Mouse (Mus musculus): Measurements from ENCODE around the gene Tshb.

Tshb gene

DNA sequence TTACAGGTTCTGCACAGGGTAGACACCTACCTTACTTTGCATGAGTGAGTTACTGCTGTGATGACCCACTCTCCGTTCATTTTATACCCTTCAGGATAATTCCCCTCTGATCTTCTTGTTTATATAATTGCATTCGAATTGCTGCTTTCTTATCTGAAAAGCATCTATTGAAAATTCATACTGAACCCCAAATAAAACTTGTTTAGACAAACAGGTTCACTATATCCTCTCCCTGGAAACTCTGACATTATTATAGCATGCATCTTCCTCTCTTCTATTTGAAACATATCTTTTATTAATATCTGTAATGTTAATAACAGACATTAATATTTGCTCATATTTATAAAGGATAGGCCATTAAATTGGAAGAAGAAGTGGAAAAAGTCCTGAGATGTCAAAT lies at the start of gene Tshb:
Gene Tshb (minus strand): TSS at position 101 of the 400 bp plus-strand sequence.
- DNase-seq: no peak

DNA sequence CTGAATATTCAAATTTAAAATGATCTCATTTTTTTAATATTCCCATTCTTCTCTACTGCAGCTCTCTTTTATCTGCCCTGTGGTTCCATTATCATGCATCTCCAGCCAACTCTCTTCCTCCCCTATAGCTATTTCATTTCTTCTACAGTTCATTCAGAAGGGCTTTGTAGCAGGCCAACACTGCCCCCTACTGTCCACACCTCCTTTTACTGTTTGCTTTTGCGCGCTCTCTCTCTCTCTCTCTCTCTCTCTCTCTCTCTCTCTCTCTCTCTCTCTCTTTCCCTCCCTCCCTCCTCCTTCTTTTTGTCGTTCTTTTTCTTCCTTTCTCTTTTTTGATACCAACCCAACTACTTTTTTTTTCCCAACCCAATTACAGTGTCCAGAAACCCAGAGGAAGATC lies 21.4 kb upstream of the Tshb start:
- DNase-seq: peak; percentile 80

DNA sequence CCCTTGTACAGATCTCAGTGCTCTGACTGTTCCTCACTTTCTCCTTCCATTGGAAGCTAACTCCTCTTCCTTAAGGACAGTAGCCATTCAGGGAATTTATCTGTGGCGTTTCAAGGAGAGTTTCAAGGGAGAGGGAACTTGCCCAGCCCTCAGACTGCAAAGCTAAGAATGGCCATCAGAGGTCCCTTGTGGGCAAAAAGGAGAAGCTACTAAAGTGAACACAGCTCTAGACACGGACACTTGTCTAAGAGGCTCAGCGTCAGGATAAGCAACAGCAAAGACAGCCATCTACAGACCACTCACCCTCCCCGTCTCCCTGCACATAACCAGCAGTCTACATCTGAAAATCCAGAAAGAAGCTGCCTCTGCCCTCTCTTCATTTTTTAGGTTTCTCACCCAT lies 4.9 kb upstream of the Tshb start:
- DNase-seq: no peak

DNA sequence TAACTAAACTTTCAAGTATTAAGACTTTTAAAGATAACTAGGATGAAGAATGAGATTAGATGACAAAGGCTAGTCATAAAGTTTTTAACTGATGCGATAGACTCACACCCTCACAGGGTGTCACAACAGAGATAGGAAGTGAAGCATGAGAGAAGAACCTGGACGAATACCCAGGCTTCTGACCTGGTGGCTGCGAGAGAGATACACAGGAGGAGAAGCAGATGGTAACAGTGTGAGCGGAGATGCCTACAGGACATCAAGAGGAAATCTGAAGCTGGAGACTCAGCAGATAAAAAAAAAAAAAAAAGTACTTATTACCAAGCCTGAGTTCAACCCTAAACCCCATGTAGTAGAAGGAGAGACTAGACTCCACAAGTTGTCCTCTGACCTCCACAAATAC lies 9.5 kb downstream of the Tshb start:
- no peak for DNase-seq

DNA sequence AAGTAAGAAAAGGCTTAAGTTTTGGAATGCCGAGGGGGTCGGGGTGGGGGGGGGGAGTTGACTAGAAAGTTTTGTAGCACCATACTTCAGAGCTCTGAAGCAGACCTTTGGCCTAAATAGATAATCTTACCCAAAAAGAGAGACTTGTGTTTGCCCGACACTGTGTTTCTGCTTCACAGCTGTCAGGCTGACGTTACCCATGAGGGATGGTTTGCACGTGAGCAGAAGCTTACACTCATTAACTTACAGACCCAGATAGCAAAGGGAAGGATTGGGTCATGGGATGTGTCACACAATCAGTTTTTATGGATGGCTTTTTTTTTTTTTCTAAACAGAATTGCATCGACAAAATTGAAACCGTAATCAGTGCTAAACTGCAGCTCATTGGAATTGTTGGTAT lies 17.7 kb downstream of the Tshb start:
- no peak for DNase-seq

DNA sequence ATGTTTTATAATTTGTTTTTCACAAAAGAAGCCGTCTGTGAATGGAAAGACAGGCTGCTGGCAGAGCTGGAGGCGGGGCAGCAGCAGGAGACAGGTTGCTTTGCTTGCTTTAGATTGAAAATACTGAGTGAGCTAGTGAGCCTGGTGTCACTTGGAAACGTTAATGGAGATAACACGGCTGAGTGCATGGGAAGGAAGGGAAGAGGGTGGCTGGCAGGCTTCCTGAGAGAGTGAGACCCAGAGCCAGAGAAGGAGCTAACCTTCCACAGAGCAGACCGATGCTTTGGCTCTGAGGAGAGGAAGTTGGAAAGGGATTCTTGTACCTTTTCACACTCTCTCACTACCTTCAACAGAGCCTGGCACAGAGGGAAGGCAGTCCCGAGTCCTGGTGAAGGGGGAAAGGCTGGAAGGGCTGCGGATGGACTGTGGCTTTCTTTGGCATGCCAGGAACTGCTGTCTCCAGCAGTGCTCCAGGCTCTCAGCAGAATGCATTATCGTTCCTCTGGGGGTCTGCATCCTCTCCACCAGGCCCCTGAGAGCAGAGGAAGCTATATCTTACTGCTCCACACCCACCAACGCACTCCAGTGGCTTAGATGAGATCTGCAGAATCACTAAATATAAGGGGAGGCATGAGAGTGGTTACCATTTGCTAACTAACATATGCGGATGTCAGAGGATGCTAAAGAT lies 18.7 kb downstream of the Tshb start:
- DNase-seq: no peak

DNA sequence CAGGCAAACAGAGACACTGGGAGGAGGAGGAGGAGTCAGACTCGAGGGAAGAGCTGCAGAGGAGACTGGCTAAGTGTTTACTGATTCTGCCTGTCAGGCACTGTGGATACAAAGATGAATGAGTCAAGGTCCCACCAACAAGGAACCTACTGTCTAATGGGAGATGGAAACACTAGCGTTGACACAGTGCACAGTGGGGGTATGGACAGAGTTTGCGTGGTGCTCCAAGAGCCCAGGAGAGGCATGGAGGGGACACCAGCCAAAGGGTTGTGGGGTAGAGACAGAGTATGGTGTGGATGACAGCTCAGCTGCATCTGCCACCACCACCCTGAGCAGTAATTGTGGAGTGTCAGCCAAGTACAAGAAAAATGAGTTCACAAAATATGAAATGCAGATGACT lies 20.1 kb downstream of the Tshb start:
- DNase-seq: no peak

DNA sequence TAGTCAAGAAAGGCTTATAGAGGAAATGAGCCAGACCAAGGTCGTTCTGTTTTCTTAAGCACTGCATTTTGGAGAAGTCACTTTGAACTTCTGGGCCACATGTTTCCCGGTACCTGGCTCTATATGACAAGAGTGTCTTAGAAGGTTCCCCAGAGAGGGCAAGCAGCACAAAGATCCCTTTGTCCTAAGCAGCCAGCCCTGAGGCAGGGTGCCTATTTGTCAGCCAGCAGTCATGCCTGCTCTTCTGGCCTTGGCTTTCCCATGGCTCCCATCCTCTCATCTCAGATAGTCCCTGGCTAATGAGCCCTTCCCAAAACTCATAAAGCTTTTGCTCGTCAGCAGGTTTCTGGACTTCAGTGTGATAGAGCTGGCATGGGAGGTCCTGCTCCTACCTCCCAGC lies 22.3 kb downstream of the Tshb start:
- DNase-seq: no peak

DNA sequence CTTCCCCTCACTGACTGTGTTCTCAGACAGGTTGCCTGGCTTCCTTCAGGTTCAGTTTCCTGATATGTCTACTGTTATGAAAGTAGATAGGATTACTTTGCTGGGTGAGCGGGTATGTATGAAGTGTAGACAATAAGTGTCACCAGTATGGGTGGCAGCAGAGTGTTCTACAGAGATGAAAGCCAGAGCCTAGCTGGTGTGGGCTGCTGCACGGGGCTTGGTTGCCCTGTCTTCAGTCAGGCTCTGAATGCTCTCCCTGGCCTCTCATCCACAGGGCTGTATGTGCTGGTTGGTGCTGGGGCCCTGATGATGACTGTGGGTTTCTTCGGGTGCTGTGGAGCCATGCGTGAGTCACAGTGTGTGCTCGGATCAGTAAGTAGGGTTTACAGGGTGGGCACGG lies 25.5 kb downstream of the Tshb start:
- no peak for DNase-seq

DNA sequence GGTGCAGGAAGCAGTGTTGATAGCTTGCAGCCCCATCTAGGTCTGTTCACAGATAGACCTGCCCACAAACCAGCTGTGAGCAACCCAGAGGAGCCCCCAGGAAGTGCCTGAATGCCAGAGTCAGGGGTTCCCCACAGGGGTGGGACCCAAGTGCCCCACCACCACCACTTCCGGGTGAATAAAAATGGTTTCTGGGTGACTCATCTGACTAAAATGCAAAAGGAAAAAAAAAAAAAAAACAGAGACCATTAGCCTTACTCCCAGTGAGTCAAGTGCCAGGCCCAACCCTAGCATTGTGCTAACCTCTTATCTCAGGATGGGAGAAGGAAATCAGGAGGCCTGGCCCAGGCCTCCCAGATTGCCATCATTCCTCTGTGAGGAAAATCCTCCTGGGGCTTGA lies 26.7 kb downstream of the Tshb start:
- DNase-seq: no peak

DNA sequence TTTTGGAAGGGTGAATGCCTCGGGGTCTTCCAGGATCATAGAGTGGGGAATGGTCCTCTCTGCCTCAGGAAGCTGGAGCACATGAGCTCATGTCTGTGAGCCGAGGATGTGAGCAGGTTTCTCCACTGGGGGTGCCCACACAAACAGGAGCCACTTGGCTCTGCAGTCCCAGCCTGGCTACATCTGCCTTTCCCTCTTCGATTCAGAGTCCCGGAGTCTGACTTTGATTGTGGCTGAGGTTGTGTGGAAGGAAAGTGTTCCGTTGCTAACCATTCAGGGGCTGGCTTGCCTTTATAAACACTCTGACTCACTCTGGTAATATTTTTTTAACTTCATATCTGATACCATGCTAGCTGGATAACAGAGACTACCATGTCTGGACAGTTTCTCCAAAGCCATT lies 30.1 kb downstream of the Tshb start:
- DNase-seq: no peak

DNA sequence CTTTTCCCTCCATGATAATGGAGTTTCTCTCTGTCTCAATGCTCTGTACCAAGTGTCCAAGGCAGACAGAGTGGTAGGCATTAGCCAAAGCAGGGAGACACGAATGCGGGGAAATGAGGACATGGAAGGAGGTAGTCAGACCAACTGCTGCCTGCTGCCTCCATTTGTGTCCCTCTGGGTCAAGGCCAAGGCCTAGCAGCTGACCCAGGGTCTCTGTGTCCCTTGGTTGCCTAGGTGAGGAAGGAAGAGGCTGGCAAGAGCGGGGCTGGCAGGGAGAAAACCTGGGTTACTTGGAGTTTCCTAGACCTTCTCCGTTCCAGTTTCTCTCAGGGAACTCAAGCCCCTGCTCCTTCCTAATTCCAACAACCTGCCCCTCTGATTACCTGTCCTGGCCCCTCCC lies 30.5 kb downstream of the Tshb start:
- DNase-seq: no peak

DNA sequence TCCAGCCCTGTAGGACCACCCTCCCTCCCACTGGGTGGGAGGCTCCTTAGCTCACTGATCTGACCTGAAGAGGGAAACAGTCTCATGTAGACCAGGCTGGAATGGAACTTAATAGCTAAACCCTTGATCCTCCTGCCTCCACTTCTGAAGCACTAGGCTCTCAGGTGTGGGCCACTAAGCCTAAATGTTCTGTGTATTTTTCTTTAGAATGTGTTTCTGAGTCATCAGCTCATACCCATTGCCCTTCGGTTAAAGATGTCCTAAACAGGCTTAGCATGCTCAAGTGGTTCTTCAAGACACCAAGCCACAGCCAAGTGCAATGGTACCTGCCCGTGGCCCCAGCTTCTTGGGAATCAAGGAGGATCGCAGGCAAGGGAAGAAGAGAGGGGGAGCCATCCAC lies 31.0 kb downstream of the Tshb start:
- DNase-seq: no peak

DNA sequence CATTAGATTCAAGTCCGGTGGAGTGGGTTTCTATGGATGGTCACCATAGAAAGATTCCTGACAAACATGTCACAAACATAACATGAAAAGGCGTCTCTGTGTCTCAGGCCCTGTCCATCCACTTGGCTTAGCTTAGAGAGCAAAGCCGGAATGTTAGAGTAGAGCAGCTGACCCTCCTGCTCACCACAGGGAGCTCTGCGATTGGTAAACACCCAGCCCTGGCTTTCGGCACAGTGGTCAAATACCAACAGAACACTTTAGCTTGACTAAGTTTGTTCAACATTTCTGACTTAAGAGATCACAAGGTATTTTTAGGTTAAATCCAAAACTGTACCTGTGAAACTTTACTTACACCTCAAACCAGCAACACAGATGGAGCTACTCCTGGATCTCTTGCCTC lies 31.4 kb downstream of the Tshb start:
- no peak for DNase-seq

DNA sequence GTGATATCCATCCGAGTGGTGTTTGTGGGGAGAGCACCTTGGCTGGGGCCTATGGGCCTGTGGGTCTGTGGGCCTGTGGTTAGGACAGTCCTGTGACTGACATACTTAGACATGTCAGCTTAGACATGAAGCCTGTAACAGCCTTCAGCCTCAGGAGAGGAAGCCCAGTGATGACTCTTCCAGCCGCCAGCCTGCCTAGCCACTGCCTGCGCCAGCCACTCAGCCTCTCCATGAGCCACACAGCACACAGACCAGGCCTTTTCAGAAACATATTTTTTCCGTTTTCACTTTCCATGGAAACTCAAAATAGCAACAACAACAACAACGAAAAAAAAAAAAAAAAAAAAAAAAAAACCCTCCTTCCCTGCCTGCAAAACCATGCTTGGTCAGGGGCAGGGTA lies 33.8 kb downstream of the Tshb start:
- no peak for DNase-seq

DNA sequence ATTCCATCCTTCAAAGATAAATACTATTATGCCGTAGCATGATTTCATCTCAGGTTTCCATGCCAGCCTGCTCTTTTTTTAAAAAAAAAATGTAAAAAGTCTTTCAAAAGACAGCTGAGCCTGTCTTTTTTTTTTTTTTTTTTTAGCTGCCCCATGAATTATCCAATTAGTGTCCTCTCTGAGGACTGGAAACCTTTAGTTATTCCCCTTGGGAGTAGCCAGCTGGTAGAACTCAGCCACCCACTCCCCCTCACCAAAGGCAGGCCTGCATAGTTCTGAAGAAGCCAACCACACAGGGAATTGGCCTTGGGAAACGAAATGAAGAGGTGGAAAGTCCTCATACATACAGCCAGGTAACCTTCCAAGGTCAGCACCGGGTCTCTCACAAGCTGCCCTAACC lies 34.5 kb downstream of the Tshb start:
- no peak for DNase-seq

DNA sequence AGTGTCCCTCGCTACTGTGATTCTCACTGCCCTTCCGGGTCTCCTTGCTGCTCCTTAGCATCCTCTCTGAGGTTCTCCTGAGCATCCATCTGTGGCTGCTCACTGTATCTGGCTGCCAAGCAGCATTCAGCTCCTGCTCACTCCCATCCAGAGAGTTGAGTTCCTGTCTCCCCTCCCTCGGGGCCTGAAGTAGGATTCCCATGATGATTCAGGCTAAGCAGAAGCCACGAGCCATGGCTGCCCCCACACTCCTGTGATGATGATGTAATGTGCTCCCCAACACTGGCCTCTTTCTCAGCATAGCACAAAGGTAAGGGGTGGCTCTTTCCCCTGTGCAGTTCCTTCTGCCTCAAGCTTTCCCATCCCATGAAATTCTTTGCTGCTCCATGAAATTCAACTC lies 36.3 kb downstream of the Tshb start:
- no peak for DNase-seq

DNA sequence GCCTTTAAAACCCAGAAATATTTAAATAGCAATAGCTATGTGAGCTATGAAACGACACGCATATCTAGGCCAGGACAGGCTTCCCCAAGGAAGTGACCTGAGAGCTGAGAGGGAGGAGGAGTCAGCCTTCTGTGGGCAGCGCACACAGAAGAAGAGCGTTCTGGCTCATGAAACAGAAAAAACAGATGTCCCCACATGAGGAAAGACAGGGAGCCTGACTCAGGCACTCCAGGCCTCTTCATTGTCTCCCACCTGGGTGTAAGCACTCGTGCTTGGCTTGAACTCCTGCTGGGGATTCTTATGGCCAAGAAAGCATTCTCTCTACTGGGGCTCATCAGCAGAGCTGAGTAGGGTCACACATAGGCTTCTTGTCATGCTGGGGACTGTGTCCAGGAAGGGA lies 37.9 kb downstream of the Tshb start:
- no peak for DNase-seq

DNA sequence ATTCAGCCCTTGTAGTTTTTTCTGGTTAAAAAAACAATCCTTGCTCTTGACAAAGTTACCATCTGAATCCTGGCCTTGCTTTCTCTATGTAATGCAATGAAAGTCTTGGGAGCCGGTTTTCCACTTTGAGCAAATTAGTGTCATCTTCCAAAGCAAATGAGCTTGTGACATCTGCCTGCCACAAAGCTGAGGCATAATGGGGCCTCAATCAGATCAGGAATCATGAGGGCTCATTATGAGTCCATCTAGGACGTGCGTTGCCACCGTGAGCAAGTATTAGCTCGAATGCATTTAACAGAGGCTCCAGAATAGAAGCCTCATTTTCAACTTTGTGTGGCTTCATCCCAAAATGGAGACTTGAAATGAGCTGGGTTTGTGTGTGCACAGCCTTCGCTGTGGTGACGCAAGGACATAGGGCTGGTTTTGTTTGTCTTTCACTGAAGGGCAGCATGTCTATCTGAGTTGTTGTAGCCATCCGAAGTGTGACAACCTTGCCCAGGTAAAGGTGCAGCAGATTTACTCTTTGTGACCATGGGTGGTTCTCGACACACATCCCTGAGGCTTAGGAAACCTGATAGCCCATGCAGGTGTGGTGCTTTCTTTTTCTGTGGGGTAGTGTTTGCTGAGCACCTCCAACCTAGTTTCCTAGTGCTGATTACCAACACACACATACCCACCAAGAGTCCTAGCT lies 38.6 kb downstream of the Tshb start:
- DNase-seq: no peak

DNA sequence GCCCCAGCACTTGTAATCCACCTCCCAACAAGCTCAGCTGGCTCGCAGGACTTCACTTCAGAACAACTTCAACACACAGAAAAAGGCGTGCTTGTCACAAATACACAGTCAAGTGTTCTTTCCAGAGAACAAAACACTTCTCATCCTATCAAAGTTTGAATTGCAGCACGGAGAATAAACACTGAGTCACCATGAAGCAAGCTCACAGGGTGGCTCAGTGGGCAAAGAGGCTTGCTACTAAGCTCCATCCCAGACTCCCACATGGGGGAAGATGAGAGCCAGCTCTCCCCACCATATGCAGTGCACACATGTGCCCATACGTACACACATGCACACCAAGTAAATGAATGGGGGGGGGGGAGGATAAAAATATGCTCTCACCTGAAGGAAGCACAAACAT lies 39.3 kb downstream of the Tshb start:
- no peak for DNase-seq

DNA sequence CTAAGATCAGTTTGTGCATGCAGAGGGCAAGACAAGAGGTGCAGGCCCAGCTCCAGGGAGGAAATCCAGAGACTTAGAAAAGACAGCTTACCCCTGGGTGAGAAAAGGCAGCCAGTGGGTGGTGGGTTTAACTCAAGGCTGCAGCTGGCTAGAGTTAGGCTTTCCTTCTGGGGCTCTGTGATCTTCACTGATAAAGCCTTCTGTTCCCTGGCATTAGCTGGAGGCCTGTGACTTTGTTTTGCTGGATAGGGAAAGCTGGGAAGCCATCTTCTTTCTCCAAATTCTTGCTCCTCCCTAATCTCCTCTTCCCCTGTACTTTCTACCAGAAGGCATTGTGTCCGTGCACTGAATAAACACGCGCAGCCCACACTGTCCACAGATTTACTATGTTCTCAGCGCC lies 39.8 kb downstream of the Tshb start:
- DNase-seq: no peak

DNA sequence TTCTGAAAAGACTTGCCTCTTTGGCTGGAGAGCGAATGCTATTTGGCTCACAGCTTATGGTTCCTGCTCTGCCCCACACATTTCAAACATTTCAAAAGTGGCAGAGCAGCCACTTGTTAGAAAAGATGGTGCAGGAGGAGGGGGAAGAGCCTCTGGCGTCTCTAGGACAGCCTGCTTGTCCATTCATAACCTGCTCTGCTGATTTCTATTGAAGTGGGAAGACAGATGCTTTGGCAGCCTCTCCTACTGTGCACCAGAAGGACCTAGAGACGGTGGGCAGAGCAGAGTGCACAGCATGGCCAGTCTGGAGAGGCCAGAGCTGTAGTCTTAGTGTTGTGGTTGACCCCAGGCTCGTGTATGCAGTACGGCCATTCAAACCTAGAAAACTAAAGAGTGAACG lies 43.6 kb downstream of the Tshb start:
- DNase-seq: no peak

DNA sequence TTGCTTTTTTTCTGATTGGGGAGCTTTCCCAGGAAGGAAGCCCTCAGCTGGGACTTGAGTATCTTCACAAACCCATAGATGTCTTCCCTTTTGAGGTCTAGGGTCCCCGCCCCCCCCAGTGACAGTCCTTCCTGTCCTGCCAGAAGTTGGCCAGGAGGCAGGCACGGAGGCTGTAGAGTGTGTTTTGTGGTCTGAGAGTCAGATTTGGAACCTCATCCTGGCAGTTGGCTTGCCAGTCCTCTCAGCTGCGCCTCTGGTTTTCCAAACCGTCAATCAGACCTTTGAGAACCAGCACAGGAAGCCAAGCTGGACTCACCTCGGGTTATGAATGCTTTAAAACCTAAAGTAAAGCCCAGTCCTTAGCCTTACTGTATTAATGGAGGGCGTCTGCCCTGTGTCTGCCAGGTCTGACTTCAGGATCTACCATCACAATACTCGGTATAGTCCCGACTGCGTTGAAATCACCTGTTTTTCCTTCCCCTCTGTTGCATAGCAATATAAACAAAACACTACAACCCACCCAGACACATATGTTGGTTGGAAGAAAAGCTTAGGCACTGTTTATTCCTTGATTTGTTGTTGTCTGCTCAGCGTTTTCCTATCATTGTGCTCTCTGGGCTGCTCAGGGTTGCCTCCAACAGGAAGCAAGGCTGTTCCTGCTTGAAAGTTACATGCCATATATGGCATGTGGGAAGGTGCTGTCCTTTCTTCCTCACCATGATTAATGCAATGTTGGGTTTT lies 44.2 kb downstream of the Tshb start:
- no peak for DNase-seq

DNA sequence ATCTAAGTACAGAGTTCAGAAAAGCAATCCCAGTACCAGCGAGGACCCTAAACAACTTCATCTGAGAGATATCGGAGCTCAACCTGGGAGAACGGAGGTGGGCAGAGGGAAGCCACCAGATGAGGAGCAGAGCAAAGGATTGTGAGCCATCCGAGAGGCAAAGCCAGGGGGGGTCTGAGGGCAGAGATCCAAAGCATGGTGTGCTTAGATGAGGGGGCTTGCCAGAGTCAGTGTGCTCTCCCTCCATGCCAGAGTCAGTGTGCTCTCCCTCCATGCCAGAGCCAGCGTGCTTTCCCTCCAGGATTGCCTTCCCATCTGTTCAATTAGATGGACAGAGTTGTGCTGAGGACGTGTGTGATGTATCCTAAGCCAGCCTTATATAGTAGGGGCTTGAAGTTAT lies 45.4 kb downstream of the Tshb start:
- DNase-seq: no peak

Measured in right cerebral cortex, postnatal 14 days (tissue).